Mouse (Mus musculus): ENCODE results near the gene Cnp.

DNA sequence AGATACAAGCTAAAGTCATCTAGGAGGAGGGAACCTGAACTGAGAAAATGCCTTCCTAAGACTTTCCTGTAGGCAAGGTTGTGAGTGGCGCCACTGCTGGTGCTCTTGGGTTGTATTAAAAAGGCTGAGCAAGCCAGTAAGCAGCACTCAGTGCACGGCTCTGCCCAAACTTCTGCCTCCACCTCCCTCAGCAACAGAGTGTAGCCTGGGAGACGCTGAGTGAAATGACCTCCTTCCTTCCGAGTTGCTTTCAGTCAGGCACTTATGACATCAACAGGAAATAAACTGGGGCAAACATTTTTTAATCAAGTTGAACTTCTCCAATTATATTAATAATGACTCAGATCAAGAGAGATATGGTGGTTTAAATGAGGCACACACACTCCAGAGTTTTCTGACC lies 34.1 kb downstream of the Cnp start:
- TF ChIP-seq CTCF (IDR thresholded peaks at IDR 0.05) (no peak), EP300 (IDR thresholded peaks at IDR 0.05) (no peak)
